Mouse (Mus musculus) neural tube, embryonic 10.5 days (tissue): ENCODE measurements around the gene Vstm2b.

Experiments
- DNase-seq: peaks from one replicate; pipeline ENCODE4 v3.0.0-alpha.2; 2017; ENCODE audit warnings: low spot score; ENCODE audit errors: extremely low spot score

Vstm2b gene

DNA sequence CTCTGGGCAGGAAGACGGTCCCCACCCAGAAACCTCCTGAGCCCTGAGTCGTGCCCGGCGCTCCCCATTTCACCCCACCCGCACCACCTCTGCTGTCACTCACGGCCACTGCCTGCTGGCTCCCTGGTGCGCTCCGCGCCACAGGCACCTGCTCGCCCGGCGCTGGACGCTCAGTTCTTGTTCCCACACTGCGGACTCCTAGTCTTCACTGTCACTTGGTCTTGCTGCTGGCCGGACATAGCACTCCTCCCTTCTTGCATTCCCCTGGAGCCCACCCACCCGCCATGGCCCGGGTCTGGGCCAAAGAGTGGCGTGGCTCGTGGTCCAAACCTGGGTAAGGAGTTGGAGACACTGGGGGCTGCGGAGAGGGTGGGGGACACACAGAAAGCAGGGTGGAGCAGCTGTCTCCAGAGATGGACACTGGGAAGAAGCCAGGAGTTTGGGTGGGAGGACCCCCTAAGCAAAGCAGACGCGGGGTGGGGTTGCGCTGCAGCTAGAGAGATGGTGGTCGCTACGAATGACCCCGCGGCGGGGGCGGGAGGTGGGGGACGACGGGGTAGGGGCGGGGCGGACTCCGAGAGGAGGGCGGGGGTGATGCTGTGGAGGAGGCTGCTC lies at the start of gene Vstm2b:
Gene Vstm2b, plus strand, starts transcription at position 233 of the 615 bp plus-strand sequence.
- peak; percentile 47 for DNase-seq

GRCm38 (mm10) chr7:40856088-40856625 lies 42.0 kb upstream of the Vstm2b start:
- DNase-seq: no peak

- no peak for DNase-seq
These were observed 24.6 kb upstream of the Vstm2b start for GRCm38 (mm10) chr7:40873380-40873990.

GRCm38 (mm10) chr7:40884855-40885489 lies 13.2 kb upstream of the Vstm2b start:
- DNase-seq: no peak

DNA sequence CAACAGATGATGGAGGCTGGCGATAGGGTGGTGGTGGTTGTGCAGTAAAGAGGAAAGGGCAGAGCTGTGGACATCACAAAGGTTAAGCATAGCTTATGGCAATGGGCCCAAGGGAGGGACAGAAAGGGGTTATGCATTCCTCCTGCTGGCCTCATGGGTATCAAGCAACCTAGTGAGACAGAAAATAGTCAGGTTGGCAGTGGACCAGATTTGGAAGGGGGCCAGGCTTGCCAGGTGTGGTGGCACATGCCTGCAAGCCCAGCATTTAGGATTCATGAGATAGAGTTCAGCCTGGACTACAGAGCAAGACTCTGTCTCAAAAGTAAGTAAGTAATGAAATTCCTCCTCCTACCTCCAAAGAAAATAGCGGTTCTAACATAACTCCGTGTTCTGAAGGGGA lies 9.8 kb upstream of the Vstm2b start:
- no peak for DNase-seq

DNA sequence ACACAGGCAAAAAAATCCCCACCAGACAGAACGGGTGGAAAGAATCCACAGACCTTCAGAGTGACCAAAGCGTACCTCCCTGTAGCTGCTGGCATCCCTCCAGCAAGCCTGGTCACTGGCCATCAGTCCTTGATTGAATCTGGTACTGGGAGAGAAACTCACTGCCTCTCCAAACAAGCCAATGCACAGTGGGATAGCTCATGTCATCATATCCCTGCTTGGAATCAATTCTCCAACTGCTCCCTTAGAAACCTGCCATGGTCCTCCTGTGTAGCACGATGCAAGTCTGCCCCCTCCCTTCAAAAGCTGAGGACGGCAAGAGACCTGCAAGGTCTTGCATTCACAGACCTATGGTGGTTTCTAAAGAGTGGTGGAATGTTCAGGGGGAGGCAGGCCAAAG lies 1.2 kb upstream of the Vstm2b start:
- no peak for DNase-seq

- DNase-seq: peak; percentile 72
These were observed 715 bp downstream of the Vstm2b start for GRCm38 (mm10) chr7:40898711-40899375.

DNA sequence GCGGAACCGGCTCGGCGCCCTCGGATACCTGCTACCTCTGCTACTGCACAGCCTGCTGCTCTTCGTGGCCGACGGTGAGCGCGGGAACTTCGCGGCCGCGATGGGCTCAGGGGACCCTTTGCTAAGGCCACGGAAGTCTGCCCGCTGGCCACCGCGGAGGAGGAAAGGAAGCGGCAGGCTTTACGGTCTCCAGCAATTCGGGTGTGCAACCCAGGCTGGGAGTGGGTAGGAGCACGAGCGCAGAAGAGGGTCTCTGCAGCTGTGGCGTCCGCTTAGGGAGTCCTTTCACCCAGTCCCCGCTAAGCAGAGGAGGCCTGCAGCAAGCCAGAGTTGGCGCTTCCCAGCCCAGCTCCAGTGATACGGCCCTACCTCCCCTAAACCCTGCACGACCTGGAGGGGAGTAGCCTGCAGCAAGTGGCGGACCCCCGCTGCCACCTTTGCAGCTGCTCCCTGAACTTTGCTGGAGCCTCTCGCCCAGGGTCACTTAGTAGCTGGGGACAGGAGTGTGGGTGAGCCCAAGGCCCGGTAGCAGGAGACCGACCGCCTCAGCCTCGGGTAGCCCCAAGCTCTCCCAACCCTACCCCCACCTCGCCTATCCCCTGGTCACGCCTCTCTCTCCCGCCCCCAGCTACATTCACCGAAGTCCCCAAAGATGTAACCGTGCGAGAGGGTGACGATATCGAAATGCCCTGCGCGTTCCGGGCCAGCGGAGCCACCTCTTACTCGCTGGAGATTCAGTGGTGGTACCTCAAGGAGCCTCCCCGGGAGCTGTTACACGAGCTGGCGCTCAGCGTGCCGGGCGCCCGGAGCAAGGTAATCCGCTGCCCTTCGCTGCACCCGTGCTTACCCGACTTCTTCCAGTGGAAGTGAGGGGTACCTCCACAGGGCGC lies 1.5 kb downstream of the Vstm2b start:
- no peak for DNase-seq

DNA sequence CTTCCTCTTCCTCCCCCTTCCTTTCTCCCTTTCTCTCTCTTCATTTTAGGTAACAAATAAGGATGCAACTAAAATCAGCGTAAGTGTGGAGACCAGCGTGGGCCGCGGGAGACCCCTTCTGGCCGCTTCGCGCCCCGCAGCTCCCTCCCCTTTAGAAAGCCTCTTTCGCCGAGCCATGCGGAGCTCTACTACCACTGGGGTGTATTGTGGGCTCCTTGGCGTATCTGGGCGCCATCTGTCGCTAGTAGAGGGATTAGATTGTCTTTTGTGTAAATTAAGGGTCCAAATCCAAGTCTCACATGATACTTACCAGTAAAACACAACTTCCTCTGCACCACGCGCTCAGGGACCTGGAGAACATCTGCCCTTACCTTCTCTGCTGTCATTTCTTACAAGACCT lies 3.1 kb downstream of the Vstm2b start:
- peak; percentile 71 for DNase-seq

GRCm38 (mm10) chr7:40902506-40902905 lies 4.4 kb downstream of the Vstm2b start:
- peak; percentile 44 for DNase-seq

DNA sequence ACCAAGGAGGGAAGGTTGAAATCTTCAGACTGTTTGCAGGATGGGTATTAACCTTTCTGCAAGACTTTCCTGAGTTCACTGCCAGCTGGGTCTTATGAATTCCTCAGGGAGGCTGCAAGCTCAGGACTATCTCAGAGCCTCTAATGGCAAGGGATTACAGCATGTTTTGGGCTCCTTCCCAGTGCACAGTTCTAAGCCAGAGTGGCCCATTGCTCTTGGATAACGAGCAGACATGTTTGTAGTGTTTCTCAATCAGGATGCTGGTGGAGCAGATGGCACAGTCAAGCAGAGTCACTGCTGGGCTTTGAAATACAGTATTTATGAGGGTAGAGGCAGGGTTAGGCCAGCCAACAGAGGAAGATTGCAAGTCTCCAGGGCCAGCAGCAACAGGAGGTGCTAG lies 8.4 kb downstream of the Vstm2b start:
- DNase-seq: no peak

DNA sequence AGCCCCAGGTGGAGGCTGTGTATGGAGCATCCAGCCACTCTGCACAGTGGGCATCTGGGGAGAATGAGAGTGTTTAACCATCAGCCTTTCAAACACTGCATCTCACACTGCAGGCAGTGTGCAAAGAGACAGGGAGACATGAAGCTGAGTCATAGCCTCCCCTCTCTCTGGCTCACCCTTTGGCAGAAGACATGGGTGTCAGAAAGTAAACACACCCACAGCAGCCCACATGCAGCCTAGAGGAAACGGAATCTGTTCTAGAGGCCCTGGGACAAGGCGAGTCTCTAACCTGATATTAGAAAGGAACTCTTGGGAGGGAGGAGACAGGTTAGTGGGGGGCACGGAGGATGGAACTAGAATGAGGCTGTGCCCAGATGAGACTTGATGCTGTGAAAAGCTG lies 18.6 kb downstream of the Vstm2b start:
- no peak for DNase-seq

- no peak for DNase-seq
These were observed 22.0 kb downstream of the Vstm2b start for GRCm38 (mm10) chr7:40920118-40920517.

- DNase-seq: no peak
These were observed 23.2 kb downstream of the Vstm2b start for GRCm38 (mm10) chr7:40921281-40921680.

DNA sequence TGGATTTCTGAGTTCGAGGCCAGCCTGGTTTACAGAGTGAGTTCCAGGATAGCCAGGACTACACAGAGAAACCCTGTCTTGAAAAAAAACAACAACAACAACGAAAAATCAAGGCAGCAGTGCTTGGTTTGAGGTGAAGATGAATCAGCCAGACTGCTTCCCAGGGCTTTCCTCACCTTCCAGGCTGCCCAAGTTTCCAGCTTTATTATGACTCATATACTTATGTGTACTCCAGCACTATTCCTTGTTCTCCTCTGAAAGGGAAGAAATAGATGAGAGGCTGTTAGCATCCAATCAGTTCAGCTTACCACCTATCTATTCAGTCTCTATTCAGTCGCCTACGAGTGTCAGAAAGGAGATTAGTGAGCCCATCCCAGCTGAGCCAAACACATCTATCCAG lies 24.7 kb downstream of the Vstm2b start:
- DNase-seq: no peak

DNA sequence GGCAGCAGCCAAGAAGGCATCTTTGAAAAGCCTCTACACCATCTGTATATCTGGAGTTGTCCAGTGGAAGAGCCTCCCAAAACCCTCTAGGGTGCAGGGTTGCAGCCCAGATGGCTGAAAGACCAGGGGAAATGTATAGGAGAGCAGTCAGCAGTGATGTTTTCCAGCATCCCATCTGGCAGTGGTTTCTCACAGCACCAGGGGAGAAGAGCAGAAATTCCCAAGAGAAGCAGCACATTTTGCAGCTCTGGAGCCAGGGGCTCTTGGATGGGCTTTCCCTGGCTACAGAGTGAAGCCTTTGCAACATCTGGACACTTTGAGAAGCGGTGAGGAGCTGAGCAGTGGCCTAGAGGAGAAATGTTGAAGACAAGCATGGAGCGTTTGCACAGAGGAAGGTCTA lies 30.3 kb downstream of the Vstm2b start:
- DNase-seq: no peak

DNA sequence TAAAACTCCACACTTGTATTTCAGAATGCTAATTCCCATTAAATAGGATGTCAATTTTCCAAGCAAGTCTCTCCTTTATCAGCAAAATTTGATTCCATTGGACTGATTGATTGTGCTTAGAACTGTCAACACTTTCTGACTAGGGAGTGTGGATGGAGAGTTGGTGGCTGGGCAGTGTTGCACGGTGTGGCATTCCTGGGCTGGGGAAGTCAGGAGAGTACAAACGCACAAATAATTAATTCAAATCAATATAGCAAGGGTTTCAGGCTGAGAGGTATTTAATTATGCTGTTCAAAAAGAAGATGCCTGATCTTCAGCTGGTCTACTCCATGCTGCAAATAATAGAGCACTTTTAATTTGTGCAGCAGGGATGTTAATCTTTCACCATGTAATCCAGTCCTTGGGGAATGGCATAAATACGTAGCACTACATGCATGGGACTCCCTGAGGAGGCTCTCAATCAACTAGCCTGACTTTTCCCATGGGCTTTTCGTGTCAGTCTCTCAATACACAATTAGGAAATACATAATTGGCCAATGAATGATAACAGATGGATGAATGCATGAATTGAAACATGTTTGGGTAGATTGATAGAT lies 38.6 kb downstream of the Vstm2b start:
- no peak for DNase-seq

- DNase-seq: no peak
These were observed 41.2 kb downstream of the Vstm2b start for GRCm38 (mm10) chr7:40939371-40939770.

GRCm38 (mm10) chr7:40942233-40942935 lies 44.3 kb downstream of the Vstm2b start:
- peak; percentile 13 for DNase-seq
